Mouse (Mus musculus): ENCODE measurements around the gene Myo5a.

The Myo5a gene

GRCm38 (mm10) chr9:75072361-75072760, 1.5 kb downstream of the Myo5a start:
- DNase-seq = no peak

GRCm38 (mm10) chr9:75077191-75077590, 6.4 kb downstream of the Myo5a start:
- DNase-seq = no peak

DNA sequence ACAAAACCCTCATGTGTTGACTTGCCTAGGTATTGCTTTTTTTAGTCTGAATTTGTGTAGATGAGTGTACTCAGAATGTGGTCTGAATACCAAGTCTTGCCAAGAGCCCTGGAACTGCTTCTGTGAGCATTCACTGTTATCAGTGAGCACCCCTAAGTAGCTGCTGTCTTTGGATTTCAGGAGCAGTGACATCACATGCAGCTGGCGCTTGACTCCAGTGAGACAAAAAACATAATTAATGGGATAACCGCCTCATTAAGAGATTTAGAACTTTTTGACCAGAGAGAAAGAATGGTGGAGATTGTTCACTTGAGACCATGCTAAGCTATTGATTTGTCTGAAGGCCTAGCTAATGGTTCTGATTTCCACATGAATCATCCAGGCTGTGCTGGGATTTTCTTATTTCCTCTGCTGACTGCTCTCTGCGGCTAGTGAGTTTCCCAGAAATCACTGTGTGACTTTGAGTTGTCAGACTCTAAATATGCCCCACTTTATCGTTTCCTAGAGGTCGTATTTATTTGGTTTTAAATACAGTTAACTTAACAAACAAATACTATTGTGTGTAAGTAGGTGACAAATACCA, 14.5 kb downstream of the Myo5a start:
- no peak for DNase-seq

- DNase-seq = no peak
These were observed 17.0 kb downstream of the Myo5a start for GRCm38 (mm10) chr9:75087823-75088222.

- DNase-seq = no peak
These were observed 18.5 kb downstream of the Myo5a start for GRCm38 (mm10) chr9:75089285-75089684.

DNA sequence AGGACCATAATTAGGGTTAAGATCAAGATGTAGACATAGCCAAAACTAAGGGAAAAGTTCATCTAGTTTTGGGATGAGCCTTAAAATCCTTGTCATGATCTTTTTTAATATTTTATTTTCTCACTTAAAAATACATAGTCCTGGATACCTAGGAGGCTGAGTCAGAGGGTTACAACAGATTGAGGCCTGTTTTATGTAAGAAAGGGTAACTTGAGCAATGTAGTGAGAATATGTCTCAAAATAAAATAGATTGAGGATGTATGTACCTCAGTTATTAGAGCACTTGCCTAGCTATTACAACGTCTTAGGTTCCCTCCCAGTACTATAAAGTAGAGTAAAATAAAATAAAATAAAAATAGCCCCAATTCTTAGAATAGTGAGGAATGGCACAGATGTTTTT, 21.3 kb downstream of the Myo5a start:
- DNase-seq = no peak

DNA sequence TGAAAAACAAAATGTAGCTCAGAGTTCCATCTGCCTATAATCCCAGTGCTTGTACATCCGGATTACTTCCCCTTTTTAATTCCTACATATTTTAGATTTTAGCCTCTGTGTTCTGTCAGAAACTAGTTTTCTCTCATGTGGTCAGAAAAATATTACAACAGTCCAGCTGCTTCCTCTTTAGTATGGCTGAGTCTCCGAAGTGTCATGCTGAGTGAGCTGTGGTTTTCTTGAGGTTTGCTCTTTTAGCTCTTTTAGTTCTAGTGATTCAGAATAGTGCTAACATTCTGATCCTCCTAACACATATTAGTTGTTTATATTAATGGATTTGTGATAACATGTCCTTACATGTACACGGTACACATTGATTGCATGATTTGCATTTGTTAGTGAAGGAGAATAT, 23.9 kb downstream of the Myo5a start:
- no peak for DNase-seq

DNA sequence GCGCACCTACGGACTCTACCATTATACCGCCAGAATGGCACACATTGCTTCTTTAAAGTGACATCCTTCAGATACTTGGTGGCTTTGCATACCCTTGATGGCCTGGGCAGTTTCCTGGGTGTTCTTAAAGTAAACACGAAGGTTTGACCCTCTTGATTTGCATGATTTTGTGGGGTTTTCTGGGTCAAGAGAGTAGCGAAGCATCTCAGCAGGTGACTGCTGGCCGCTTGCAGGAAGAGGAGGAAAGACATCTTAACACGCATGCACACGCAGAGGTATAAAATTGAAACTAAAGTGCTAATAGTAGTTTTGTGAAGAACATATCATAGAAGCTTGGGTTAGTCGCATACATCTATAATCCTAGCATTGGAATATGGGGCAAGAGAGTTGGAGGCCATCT, 28.1 kb downstream of the Myo5a start:
- no peak for DNase-seq

DNA sequence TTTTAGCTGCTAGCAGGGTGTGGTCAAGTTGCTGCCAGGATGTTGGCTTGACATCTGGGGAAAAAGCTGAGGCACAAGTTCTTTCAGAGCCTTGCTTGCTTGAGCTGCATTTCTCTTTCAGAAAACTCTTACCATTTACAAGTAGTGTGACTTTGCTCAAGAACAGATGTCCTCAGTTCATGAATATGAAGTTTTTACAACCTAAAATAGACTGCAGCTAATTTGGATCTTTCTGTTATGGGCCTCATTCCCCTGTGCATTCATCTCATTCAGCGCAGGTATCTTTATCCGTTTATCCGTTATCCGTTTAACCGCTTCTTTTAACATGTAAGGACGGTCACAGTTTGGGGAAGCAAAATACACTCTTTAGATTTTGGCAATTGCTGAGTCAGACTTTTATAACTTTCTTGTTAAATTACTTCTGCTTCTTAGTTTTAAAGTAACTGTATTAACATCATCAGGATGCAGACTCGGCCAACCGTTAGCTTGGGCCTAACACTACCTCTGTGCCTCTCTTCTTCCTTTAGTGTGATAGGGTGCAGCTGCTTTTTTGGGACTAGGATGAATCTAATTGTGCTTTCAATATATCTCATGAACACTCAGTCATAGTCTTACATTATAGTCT, 29.5 kb downstream of the Myo5a start:
- no peak for DNase-seq

- no peak for DNase-seq
These were observed 31.3 kb downstream of the Myo5a start for GRCm38 (mm10) chr9:75102131-75102530.

- no peak for DNase-seq
These were observed 45.9 kb downstream of the Myo5a start for GRCm38 (mm10) chr9:75116571-75117177.

DNA sequence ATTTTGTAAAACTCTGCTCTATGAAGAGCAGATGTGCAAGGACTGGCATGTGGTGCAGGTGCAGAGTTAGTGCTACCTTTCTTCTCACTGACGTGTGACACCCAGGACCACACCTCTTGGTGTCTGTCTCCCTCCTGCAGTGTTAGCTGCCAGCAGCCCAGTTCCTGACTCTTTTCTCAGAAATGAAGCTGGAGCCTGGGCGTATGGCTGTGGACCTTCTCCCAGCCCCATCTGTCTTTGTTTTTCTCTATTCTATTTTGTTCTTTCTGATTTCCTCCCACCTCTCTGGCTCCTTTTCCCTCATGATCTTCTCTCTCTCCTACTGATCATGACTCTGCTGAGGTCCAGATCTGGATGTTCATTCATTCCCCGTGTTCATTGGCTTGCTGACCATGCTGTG, 50.3 kb downstream of the Myo5a start:
- no peak for DNase-seq

- DNase-seq = no peak
These were observed 53.4 kb downstream of the Myo5a start for GRCm38 (mm10) chr9:75124201-75124721.

- DNase-seq = no peak
These were observed 59.7 kb downstream of the Myo5a start for GRCm38 (mm10) chr9:75130553-75130952.

DNA sequence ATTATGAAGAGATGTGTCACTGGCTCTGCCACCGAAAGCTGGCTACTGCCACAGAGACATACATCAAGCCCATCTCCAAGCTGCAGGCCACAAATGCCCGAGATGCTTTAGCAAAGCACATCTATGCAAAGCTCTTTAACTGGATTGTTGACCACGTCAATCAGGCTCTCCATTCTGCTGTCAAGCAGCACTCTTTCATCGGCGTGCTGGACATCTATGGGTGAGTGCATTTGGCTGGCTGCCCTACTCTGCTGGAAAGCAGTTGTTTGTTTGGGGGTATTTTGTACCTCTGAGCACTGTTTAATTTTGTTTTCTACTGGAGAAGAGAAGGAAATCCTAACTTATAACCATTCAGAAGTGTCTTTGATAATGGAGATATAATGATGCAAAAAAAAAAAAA, 76.1 kb downstream of the Myo5a start:
- no peak for DNase-seq

GRCm38 (mm10) chr9:75160525-75160924, 89.7 kb downstream of the Myo5a start:
- DNase-seq = no peak

DNA sequence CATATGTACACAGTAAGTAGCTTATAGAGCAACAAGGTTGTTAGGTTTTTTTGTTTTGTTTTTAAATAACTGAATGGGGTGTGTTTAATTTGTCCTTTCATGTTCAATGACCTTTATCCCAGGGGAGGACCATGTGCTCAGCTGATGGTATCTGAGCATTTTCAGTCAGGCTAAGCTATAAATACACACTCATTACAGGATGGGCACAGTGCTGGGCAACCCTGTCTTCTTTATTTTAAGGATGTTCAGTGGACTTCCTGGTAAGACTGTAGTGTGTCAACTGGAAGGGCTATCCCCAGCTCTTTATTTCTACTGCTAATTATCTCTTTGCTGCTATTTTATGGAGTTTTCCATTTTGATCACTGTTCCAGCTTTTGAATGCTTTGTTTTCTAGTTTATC, 92.8 kb downstream of the Myo5a start:
- DNase-seq = no peak

GRCm38 (mm10) chr9:75171721-75172120, 100.9 kb downstream of the Myo5a start:
- no peak for DNase-seq

- DNase-seq = no peak
These were observed 116.9 kb downstream of the Myo5a start for GRCm38 (mm10) chr9:75187646-75188260.

GRCm38 (mm10) chr9:75193858-75194257, 123.0 kb downstream of the Myo5a start:
- no peak for DNase-seq

GRCm38 (mm10) chr9:75196335-75196734, 125.5 kb downstream of the Myo5a start:
- no peak for DNase-seq

- peak in 1 of 2 experiments; percentile 18 for DNase-seq
These were observed 126.5 kb downstream of the Myo5a start for GRCm38 (mm10) chr9:75197297-75197696.

DNA sequence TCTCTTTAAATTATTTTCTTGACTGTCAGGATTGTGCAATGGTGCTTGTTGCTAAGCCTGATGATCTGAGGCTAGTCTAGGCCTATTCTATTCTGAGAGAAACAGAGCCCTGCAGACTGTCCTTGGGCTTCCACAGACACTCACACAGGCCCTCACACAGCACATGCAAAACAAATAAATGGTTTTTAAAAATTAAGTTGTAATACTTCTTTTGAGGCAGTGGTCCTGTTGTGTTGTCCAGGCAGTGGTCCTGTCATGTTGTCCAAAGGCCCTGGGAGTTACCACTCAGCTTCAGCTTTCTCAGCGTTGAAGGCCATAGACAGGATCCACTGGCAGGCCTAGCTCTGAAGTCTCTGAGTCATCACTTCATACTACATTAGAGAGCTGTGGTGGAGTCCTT, 130.7 kb downstream of the Myo5a start:
- no peak for DNase-seq

DNA sequence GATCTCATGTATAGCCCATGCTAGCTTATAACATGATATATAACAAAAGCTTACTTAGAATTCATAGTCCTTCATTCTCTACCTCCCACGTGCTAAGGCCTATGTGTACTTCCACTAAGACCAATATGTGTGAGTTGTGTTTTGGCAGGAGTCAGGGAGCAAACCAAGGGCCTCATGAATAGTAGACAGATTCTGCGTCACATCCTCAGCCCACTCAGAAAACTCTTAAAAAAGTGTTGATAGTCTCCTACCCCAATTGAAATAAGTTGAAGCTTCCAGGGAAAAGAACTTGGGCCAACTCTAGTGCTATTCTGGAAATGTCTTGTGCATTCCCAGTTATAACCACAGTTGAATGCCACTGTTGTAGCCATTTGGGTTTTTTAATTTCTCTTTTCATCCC, 131.2 kb downstream of the Myo5a start:
- DNase-seq = no peak

All from lung, postnatal 4 days (tissue).